In the genomic region with DNA sequence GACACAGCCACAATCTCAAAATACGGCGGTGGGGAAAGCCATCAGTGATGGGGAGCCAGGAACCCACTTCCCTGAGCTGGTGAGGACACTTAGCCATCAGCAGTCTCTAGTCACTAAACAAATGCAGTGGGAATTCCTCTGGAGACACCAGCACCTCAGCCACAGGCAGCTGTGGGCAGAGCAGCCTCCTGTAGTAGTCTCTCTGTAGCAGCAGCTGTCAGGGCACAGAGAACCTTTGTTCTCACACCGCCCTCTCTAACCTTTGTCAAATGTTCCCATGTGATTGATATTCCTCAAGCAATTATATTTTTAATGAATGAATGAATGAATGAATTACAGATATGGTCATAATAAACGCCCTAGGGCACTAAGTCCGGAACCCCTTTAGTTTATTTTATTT, we compare ENCODE assay signal across 14 mouse cellular contexts. TPM values are rescaled to one million over a fixed set of nuclear protein-coding genes. Genes with fewer than 3 reads are reported as not detected.
DNase-seq lines count a peak whose midpoint lies in the region; ATAC-seq and TF ChIP-seq lines count a peak whose summit lies in the region.
"Had no signal": no experiment of that assay in that cellular context is flagged by ENCODE, and none has a peak within 500 bp of the region (broad histone marks: within the 10 kb centered on the region; RNA-seq: fewer than 3 reads in every experiment).

No protein-coding gene starts in this region.

- peak overlapping the region; percentile 57; the same call in 1 of the 2 replicates for H3K27ac ChIP-seq in heart, postnatal 0 days (ENCODE audit: low read depth)
- H3K27ac ChIP-seq in left cerebral cortex, adult 2 months = peak overlapping the region; percentile 45; the same call in 1 of the 2 replicates
- H3K27ac ChIP-seq in embryonic facial prominence, embryonic 14.5 days (replicated peaks; ENCODE audit: low read depth, low read length) = 0 out of 2 replicates have a peak overlapping the region, but pooled peaks have one; percentile 31
- peak overlapping the region; percentile 69 for H3K27ac ChIP-seq in small intestine, adult 2 months (ENCODE audit: insufficient read depth, low read depth, low read length)
- H3K27ac ChIP-seq: liver, embryonic 14.5 days had no signal

- H3K9me3 ChIP-seq in heart, postnatal 0 days (replicated peaks; ENCODE audit: control insufficient read depth, low read length) = no peaks in the 10 kb centered on the region
- no peaks in the 10 kb centered on the region for H3K9me3 ChIP-seq in embryonic facial prominence, embryonic 14.5 days (ENCODE audit: control insufficient read depth, low read length)
- H3K9me3 ChIP-seq: stomach, embryonic 15.5 days had no signal

- 86% methylated on average over 5 of the region's 5 CpGs for WGBS in heart, postnatal 0 days
- WGBS in embryonic facial prominence, embryonic 14.5 days = 75% methylated on average over 5 of the region's 5 CpGs
- 42% methylated on average over 5 of the region's 5 CpGs for WGBS in small intestine, adult 2 months

- no peak overlapping the region for H3K4me2 ChIP-seq in heart, postnatal 0 days (ENCODE audit: low read depth, low read length)
- peak overlapping the region; percentile 31; the same call in 1 of the 2 replicates for H3K4me2 ChIP-seq in embryonic facial prominence, embryonic 14.5 days (ENCODE audit: low read depth, low read length)
- H3K4me2 ChIP-seq: midbrain, embryonic 11.5 days had no signal

- DNase-seq in heart, postnatal 0 days (ENCODE audit: low spot score) = no peak
- DNase-seq in heart, adult 8-10 months (ENCODE audit: low spot score) = no peak
- DNase-seq in left cerebral cortex, adult 2 months (ENCODE audit: extremely low spot score in 1 of 2, low spot score in 2 of 2) = no peak
- no peak for DNase-seq in left cerebral cortex, postnatal 25 days (ENCODE audit: low spot score in 2 of 2)
- no peak for DNase-seq in embryonic facial prominence, embryonic 14.5 days (ENCODE audit: low spot score)
- no peak for DNase-seq in T-cell, adult 2 months (ENCODE audit: low spot score)
- DNase-seq: cerebellum, adult 2 months; thymus, postnatal 36 days had no signal

- peaks cover 20% of the 10 kb centered on the region for H3K4me1 ChIP-seq in heart, postnatal 0 days (ENCODE audit: control insufficient read depth, insufficient read depth)
- H3K4me1 ChIP-seq in embryonic facial prominence, embryonic 14.5 days (ENCODE audit: control insufficient read depth, insufficient read depth, low read length) = peaks cover 15% of the 10 kb centered on the region
- H3K4me1 ChIP-seq in small intestine, adult 2 months (ENCODE audit: control insufficient read depth, insufficient read depth, insufficient read length, low read length) = peaks cover 39% of the 10 kb centered on the region

- no peak for TF ChIP-seq CTCF in heart, postnatal 0 days (IDR thresholded peaks at IDR 0.05; ENCODE audit: low read depth)
- no peak for TF ChIP-seq CTCF in left cerebral cortex, adult 2 months (IDR thresholded peaks at IDR 0.05)
- TF ChIP-seq CTCF in small intestine, adult 2 months (IDR thresholded peaks at IDR 0.05; ENCODE audit: extremely low read depth, insufficient read length, insufficient replicate concordance, low read depth, low read length) = no peak

- 0 out of 2 replicates have a peak overlapping the region, but pooled peaks have one; percentile 7 for H3K9ac ChIP-seq in heart, postnatal 0 days (replicated peaks; ENCODE audit: low read depth, low read length)
- no peak overlapping the region for H3K9ac ChIP-seq in embryonic facial prominence, embryonic 14.5 days (ENCODE audit: low read depth, low read length)
- H3K9ac ChIP-seq: liver, embryonic 14.5 days; stomach, embryonic 15.5 days had no signal

- intact Hi-C loops in left cerebral cortex, adult 2 months (cut with DNase I) = no loop called here
- intact Hi-C loops in left cerebral cortex, postnatal 25 days (cut with DNase I) = no loop called here

- no peak overlapping the region for H3K4me3 ChIP-seq in heart, postnatal 0 days (ENCODE audit: low read depth, low read length)
- no peak overlapping the region for H3K4me3 ChIP-seq in left cerebral cortex, adult 2 months
- no peak overlapping the region for H3K4me3 ChIP-seq in embryonic facial prominence, embryonic 14.5 days (ENCODE audit: low read depth, low read length)
- no peak overlapping the region for H3K4me3 ChIP-seq in small intestine, adult 2 months (ENCODE audit: low read depth, low read length)
- H3K4me3 ChIP-seq: forebrain, embryonic 10.5 days; stomach, embryonic 15.5 days had no signal

- TF ChIP-seq POLR2A in small intestine, adult 2 months (IDR thresholded peaks at IDR 0.05; ENCODE audit: low read depth, low read length) = no peak

- ATAC-seq in heart, postnatal 0 days (ENCODE audit: insufficient read depth, low read depth) = no peak
- ATAC-seq in embryonic facial prominence, embryonic 14.5 days (ENCODE audit: low read depth) = 0 out of 2 replicates have a peak, but pooled peaks have one; percentile 42

- H3K36me3 ChIP-seq in heart, postnatal 0 days (replicated peaks; ENCODE audit: control insufficient read depth, insufficient read depth, low read length) = no peaks in the 10 kb centered on the region
- no peaks in the 10 kb centered on the region for H3K36me3 ChIP-seq in embryonic facial prominence, embryonic 14.5 days (ENCODE audit: control insufficient read depth, insufficient read depth, low read length)
- H3K36me3 ChIP-seq in small intestine, adult 2 months (ENCODE audit: control insufficient read depth, insufficient read depth, low read length) = no peaks in the 10 kb centered on the region
- H3K36me3 ChIP-seq: forebrain, embryonic 10.5 days; stomach, embryonic 15.5 days had no signal

- no peaks in the 10 kb centered on the region for H3K27me3 ChIP-seq in heart, postnatal 0 days (ENCODE audit: control insufficient read depth, insufficient read depth, low read length)
- no peaks in the 10 kb centered on the region for H3K27me3 ChIP-seq in embryonic facial prominence, embryonic 14.5 days (replicated peaks; ENCODE audit: control insufficient read depth, insufficient read depth, low read length)
- H3K27me3 ChIP-seq in small intestine, adult 2 months (ENCODE audit: control insufficient read depth, insufficient read depth, low read length) = no peaks in the 10 kb centered on the region
- H3K27me3 ChIP-seq: Patski; stomach, embryonic 15.5 days had no signal

- no peak for TF ChIP-seq EP300 in heart, postnatal 0 days (IDR thresholded peaks at IDR 0.05; ENCODE audit: low read depth)

RNA-seq across cellular contexts. Expression of gene Rras2, which starts 46.2 kb away (rescaled TPM):
- 72.8 and 137 TPM in 2 replicates for total RNA-seq in heart, postnatal 0 days (2014; rRNA removed; ENCODE audit: low replicate concordance)
- polyA plus RNA-seq in heart, postnatal 0 days (2015; fragmentation: Nextera tagmentation; extraction: Ambion mirVana) = 37.4 and 39.4 TPM in 2 replicates
- 10 to 100 TPM; 42.5 to 68.2 (median 55.1) TPM for total RNA-seq in heart, adult 8-10 months (2022)
- 10 to 100 TPM; 16.4 to 20.8 TPM for total RNA-seq in left cerebral cortex, adult 2 months (2021)
- 10 to 100 TPM; 21.0 to 24.6 TPM for total RNA-seq in left cerebral cortex, postnatal 25 days (2021)
- 32.3 and 39.0 TPM in 2 replicates for polyA plus RNA-seq in embryonic facial prominence, embryonic 14.5 days (2014; fragmentation: Nextera tagmentation; extraction: Ambion mirVana)
- 16.0 and 21.3 TPM in 2 replicates for polyA plus RNA-seq in small intestine, adult 2 months (2012; rRNA removed)
